Mouse (Mus musculus) forebrain, embryonic 12.5 days (tissue): ENCODE data around the gene Alkbh1. TPM values are rescaled to one million over a fixed set of nuclear protein-coding genes. Genes with fewer than 3 reads are reported as not detected.

Source experiments
- ATAC-seq: fragments of 200-750 bp; cut with Nextera tagmentation; 2 replicates; pipeline ENCODE4 v1.8.0; 2017; ENCODE audit warnings: moderate TSS enrichment; ENCODE audit not compliant: low FRiP score
- H3K27ac ChIP-seq: fragments of 300-500 bp; sonication (generic); 2 replicates; pipeline ENCODE4 v1.5.1; 2016; ENCODE audit warnings: mild to moderate bottlenecking
- H3K27me3 ChIP-seq: fragments of 300-500 bp; sonication (generic); 2 replicates; pipeline ENCODE4 v1.6.1; 2016; ENCODE audit warnings: mild to moderate bottlenecking
- H3K36me3 ChIP-seq: fragments of 300-500 bp; sonication (generic); replicated peaks from 2 replicates; pipeline ENCODE4 v1.6.1; 2016; ENCODE audit warnings: mild to moderate bottlenecking
- H3K4me1 ChIP-seq: fragments of 300-500 bp; sonication (generic); 2 replicates; pipeline ENCODE4 v1.6.1; 2016
- H3K4me2 ChIP-seq: fragments of 300-500 bp; sonication (generic); 2 replicates; pipeline ENCODE4 v1.6.1; 2016; ENCODE audit warnings: mild to moderate bottlenecking, moderate library complexity
- H3K4me3 ChIP-seq: fragments of 300-500 bp; sonication (generic); replicated peaks from 2 replicates; pipeline ENCODE4 v1.5.1; 2016; ENCODE audit warnings: mild to moderate bottlenecking
- H3K9ac ChIP-seq: fragments of 300-500 bp; sonication (generic); 2 replicates; pipeline ENCODE4 v1.6.1; 2016; ENCODE audit warnings: mild to moderate bottlenecking
- H3K9me3 ChIP-seq: fragments of 300-500 bp; sonication (generic); 2 replicates; pipeline ENCODE4 v1.6.1; 2016
- WGBS: fragments of 180-500 bp; shearing (Covaris S2); methylation state at CpG from one replicate; pipeline ENCODE4 v1.1.7; 2016; 5-methylcytosine and 5-hydroxymethylcytosine counted together
- microRNA-seq: library from miRNA; unstranded; fragments of <30 nt; microRNA quantifications from one replicate; pipeline ENCODE4, GENCODE M21; 2017
- polyA plus RNA-seq: library from polyadenylated mRNA; unstranded; fragments of >200 nt; fragmentation: Nextera tagmentation; extraction: Ambion mirVana; gene quantifications from 2 replicates; pipeline ENCODE4 v1.2.1, GENCODE M21; 2016

Gene Alkbh1
- polyA plus RNA-seq, 1 experiment from 2014 or later, result 55.9 TPM

GRCm38 (mm10) chr12:87391355-87391754 lies 52.5 kb downstream of the Alkbh1 start:
- Histone ChIP-seq H3K36me3 (no peaks in the 10 kb centered on the region), H3K27ac (no peak overlapping the region), H3K9me3 (no peaks in the 10 kb centered on the region), H3K4me2 (no peak overlapping the region), H3K27me3 (no peaks in the 10 kb centered on the region), H3K4me3 (no peak overlapping the region), H3K4me1 (peaks cover 12% of the 10 kb centered on the region), H3K9ac (no peak overlapping the region)
- no peak for ATAC-seq

- Histone ChIP-seq H3K9me3 (no peaks in the 10 kb centered on the region), H3K27me3 (no peaks in the 10 kb centered on the region), H3K36me3 (no peaks in the 10 kb centered on the region), H3K4me2 (peak overlapping the region; percentile 98), H3K4me1 (peaks cover 17% of the 10 kb centered on the region), H3K27ac (no peak overlapping the region), H3K9ac (no peak overlapping the region), H3K4me3 (no peak overlapping the region)
- ATAC-seq, result no peak
- 64% methylated on average over 3 of the region's 3 CpGs for WGBS
These were observed 54.6 kb downstream of the Alkbh1 start for GRCm38 (mm10) chr12:87389231-87389630.

GRCm38 (mm10) chr12:87388122-87388774 lies 55.6 kb downstream of the Alkbh1 start, which contains the start of gene Sptlc2:
Gene Sptlc2, minus strand, starts transcription at chr12:87388355.
- under 1% methylated on average over 45 of the region's 45 CpGs for WGBS
- peak within 1 kb of the TSS; percentile 93 for H3K9ac ChIP-seq
- no peaks in the 10 kb centered on the region for H3K36me3 ChIP-seq

GRCm38 (mm10) chr12:87387171-87388121 lies 56.4 kb downstream of the Alkbh1 start:
- peak overlapping the region; percentile 98 for H3K4me2 ChIP-seq
- H3K36me3 ChIP-seq, result no peaks in the 10 kb centered on the region
- peaks cover 17% of the 10 kb centered on the region for H3K4me1 ChIP-seq
- H3K9ac ChIP-seq, result peak overlapping the region; percentile 93
- no peaks in the 10 kb centered on the region for H3K9me3 ChIP-seq
- H3K27me3 ChIP-seq, result no peaks in the 10 kb centered on the region
- peak; percentile 66 for ATAC-seq
- WGBS, result under 1% methylated on average over 63 of the region's 65 CpGs
- peak overlapping the region; percentile 79 for H3K27ac ChIP-seq
- peak overlapping the region; percentile 97 for H3K4me3 ChIP-seq

More at GRCm38 (mm10) chr12:87388122-87388774, 55.6 kb downstream of the Alkbh1 start, which contains the start of gene Sptlc2:
- peak within 1 kb of the TSS; percentile 98 for H3K4me2 ChIP-seq
- peak within 1 kb of the TSS; percentile 79 for H3K27ac ChIP-seq
- H3K4me1 ChIP-seq, result peaks cover 17% of the 10 kb centered on the region
- H3K9me3 ChIP-seq, result no peaks in the 10 kb centered on the region
- peak within 1 kb of the TSS; percentile 97 for H3K4me3 ChIP-seq
- ATAC-seq, result peak; percentile 99
- no peaks in the 10 kb centered on the region for H3K27me3 ChIP-seq

- Histone ChIP-seq H3K4me2 (no peak overlapping the region), H3K27ac (no peak overlapping the region), H3K9me3 (no peaks in the 10 kb centered on the region), H3K9ac (no peak overlapping the region), H3K27me3 (no peaks in the 10 kb centered on the region), H3K4me3 (no peak overlapping the region), H3K4me1 (peaks cover 17% of the 10 kb centered on the region), H3K36me3 (no peaks in the 10 kb centered on the region)
- 86% methylated on average over 3 of the region's 3 CpGs for WGBS
- ATAC-seq, result no peak
These were observed 58.8 kb downstream of the Alkbh1 start for GRCm38 (mm10) chr12:87385051-87385450.

- Histone ChIP-seq H3K9ac (no peak overlapping the region), H3K4me2 (no peak overlapping the region), H3K27me3 (no peaks in the 10 kb centered on the region), H3K27ac (no peak overlapping the region), H3K9me3 (no peaks in the 10 kb centered on the region), H3K36me3 (no peaks in the 10 kb centered on the region), H3K4me1 (peaks cover 5% of the 10 kb centered on the region), H3K4me3 (no peak overlapping the region)
- no peak for ATAC-seq
- 87% methylated on average over 2 of the region's 2 CpGs for WGBS
These were observed 62.5 kb downstream of the Alkbh1 start for GRCm38 (mm10) chr12:87381380-87381682.

- no peaks in the 10 kb centered on the region for H3K4me1 ChIP-seq
- H3K36me3 ChIP-seq, result no peaks in the 10 kb centered on the region
- WGBS, result 91% methylated on average over 10 of the region's 10 CpGs
- no peaks in the 10 kb centered on the region for H3K27me3 ChIP-seq
- no peak overlapping the region for H3K4me3 ChIP-seq
- no peak for ATAC-seq
- no peaks in the 10 kb centered on the region for H3K9me3 ChIP-seq
- no peak overlapping the region for H3K27ac ChIP-seq
- H3K4me2 ChIP-seq, result no peak overlapping the region
- H3K9ac ChIP-seq, result no peak overlapping the region
These were observed 63.0 kb downstream of the Alkbh1 start for GRCm38 (mm10) chr12:87380586-87381379.

- no peak overlapping the region for H3K4me3 ChIP-seq
- H3K36me3 ChIP-seq, result no peaks in the 10 kb centered on the region
- H3K9ac ChIP-seq, result no peak overlapping the region
- no peak overlapping the region for H3K4me2 ChIP-seq
- no peaks in the 10 kb centered on the region for H3K4me1 ChIP-seq
- no peak for ATAC-seq
- 87% methylated on average over 2 of the region's 2 CpGs for WGBS
- H3K27ac ChIP-seq, result no peak overlapping the region
- H3K27me3 ChIP-seq, result no peaks in the 10 kb centered on the region
- no peaks in the 10 kb centered on the region for H3K9me3 ChIP-seq
These were observed 64.3 kb downstream of the Alkbh1 start for GRCm38 (mm10) chr12:87379496-87379895.

Small RNA genes within 50 kb of the gene (microRNA-seq; reads per million reads assigned to microRNA genes)
- 32.0 reads per million, percentile 39 among the genes with 10 or more reads in this experiment for gene Mir3068

Other genes with a start within 250 kb of the Alkbh1 start
- 1.4 and 1.7 TPM in 2 replicates for gene Samd15, start 244.3 kb downstream of the Alkbh1 start, polyA plus RNA-seq
- gene Tmed8, start 243.6 kb downstream of the Alkbh1 start, polyA plus RNA-seq, result 6.0 and 6.4 TPM in 2 replicates
- 0.73 and 1.1 TPM in 2 replicates for gene Noxred1, start 205.3 kb downstream of the Alkbh1 start, polyA plus RNA-seq
- 59.7 and 62.0 TPM in 2 replicates for gene Vipas39, start 177.8 kb downstream of the Alkbh1 start, polyA plus RNA-seq
- 204 and 205 TPM in 2 replicates for gene Ahsa1, start 177.5 kb downstream of the Alkbh1 start, polyA plus RNA-seq
- gene Ism2, start 144.3 kb downstream of the Alkbh1 start, polyA plus RNA-seq, result 1.2 and 1.8 TPM in 2 replicates
- gene Sptlc2, start 55.7 kb downstream of the Alkbh1 start, polyA plus RNA-seq, result 50.8 and 54.2 TPM in 2 replicates
- gene Slirp, start 121 bp downstream of the Alkbh1 start, polyA plus RNA-seq, result 283 and 293 TPM in 2 replicates
- 149 and 153 TPM in 2 replicates for gene Snw1, start 28.3 kb upstream of the Alkbh1 start, polyA plus RNA-seq
- gene Gm5788, start 50.7 kb upstream of the Alkbh1 start, polyA plus RNA-seq, result not detected in 2 replicates
- gene Gm8300, start 70.3 kb upstream of the Alkbh1 start, polyA plus RNA-seq, result not detected in 2 replicates
- gene Oog1, start 158.7 kb upstream of the Alkbh1 start, polyA plus RNA-seq, result not detected in 2 replicates
- not detected in 2 replicates for gene Gm4027, start 174.9 kb upstream of the Alkbh1 start, polyA plus RNA-seq
- not detected in 2 replicates for gene Gm16381, start 200.6 kb upstream of the Alkbh1 start, polyA plus RNA-seq